Mouse (Mus musculus): ENCODE measurements around the gene Terf2.

GRCm38 (mm10) chr8:107046976-107047375 is 49.4 kb downstream of the Terf2 start:
- TF ChIP-seq CTCF (IDR thresholded peaks at IDR 0.05; ENCODE audit: borderline replicate concordance, insufficient read depth, low read length) (no peak), POLR2A (IDR thresholded peaks at IDR 0.05; ENCODE audit: low read depth, low read length) (no peak)
